Mouse (Mus musculus): ENCODE data around the gene Tacc2. TPM values are rescaled to one million over a fixed set of nuclear protein-coding genes. Genes with fewer than 3 reads are reported as not detected.

The Tacc2 gene
- polyA plus RNA-seq, 1 experiment, result 0.03 TPM

DNA sequence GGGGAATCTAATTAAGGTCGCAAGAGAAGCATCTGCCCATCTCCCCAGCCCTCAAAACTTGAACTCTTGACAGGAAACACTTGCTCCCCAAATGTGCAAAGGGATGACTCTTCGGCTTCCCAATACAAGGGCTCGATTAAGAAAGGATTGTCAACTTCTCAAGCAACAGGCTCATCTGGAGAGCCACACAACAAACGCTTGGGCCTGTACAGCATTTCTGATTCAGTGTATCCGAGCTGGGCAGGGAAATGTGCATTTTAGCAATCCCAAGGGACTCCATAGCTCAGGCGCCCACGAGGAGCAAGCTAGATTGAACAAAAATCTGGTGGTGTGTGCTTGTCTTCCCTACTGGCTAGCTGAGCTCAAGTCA is 30.8 kb upstream of the Tacc2 start:
- H3K4me3 ChIP-seq (replicated peaks), result peak overlapping the region; percentile 98
- TF ChIP-seq GATA1 (IDR thresholded peaks at IDR 0.05; ENCODE audit: low read length) (no peak), TAL1 (IDR thresholded peaks at IDR 0.05; ENCODE audit: low read length) (no peak)
- peaks cover 43% of the 10 kb centered on the region for H3K36me3 ChIP-seq (ENCODE audit: control insufficient read depth)
- H3K27me3 ChIP-seq (ENCODE audit: control insufficient read depth), result peaks cover 6% of the 10 kb centered on the region; the same call in 1 of the 2 replicates
- H3K9me3 ChIP-seq (ENCODE audit: control insufficient read depth, low read length), result no peaks in the 10 kb centered on the region
- H3K4me1 ChIP-seq (ENCODE audit: control insufficient read depth), result peaks cover 32% of the 10 kb centered on the region

DNA sequence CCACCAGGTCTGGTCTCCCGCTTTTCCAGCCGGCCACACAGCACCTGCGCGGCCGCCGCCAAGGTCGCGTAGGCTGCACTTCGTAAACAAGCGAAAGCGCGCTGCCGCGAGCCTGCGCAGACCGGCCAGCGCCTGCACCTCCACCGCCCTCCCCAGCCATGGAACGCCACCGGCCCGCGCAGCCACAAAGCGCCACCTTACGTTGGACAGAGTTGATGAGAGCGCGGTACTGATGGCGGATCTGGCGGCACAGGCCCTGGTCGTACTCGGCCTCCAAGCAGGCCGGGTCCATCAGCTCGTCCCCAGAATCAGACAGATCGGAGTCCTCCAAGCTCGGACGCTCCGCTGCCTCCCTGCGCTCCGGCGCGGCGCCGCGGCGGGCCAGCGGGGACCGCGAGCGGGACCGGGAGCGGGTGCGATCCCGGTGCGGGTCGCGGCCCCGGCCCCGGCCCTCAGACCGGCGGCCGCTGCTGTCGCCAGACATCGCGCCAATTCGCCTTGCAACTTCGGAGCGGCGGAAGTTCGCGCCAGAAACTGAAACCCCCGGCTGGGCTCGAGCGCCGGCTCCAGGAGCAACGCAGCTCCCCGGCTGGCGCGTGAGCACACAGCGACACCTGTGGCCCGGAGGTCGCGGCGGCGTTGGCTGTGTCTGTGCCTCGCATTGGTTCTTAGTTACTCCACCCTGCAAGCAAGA is 30.3 kb upstream of the Tacc2 start:
- peaks cover 37% of the 10 kb centered on the region for H3K36me3 ChIP-seq (ENCODE audit: control insufficient read depth)
- peaks cover 6% of the 10 kb centered on the region; the same call in 1 of the 2 replicates for H3K27me3 ChIP-seq (ENCODE audit: control insufficient read depth)
- TF ChIP-seq TAL1 (IDR thresholded peaks at IDR 0.05; ENCODE audit: low read length) (no peak), GATA1 (IDR thresholded peaks at IDR 0.05; ENCODE audit: low read length) (no peak)
- H3K9me3 ChIP-seq (ENCODE audit: control insufficient read depth, low read length), result no peaks in the 10 kb centered on the region
- H3K4me1 ChIP-seq (ENCODE audit: control insufficient read depth), result peaks cover 32% of the 10 kb centered on the region
- peak overlapping the region; percentile 98 for H3K4me3 ChIP-seq (replicated peaks)

GRCm38 (mm10) chr7:130547635-130548175 is 29.5 kb upstream of the Tacc2 start:
- H3K4me3 ChIP-seq (replicated peaks), result peak overlapping the region; percentile 98
- peaks cover 32% of the 10 kb centered on the region for H3K4me1 ChIP-seq (ENCODE audit: control insufficient read depth)
- peaks cover 8% of the 10 kb centered on the region for H3K27me3 ChIP-seq (ENCODE audit: control insufficient read depth)
- TF ChIP-seq TAL1 (IDR thresholded peaks at IDR 0.05; ENCODE audit: low read length), result no peak
- TF ChIP-seq GATA1 (IDR thresholded peaks at IDR 0.05; ENCODE audit: low read length), result no peak
- H3K36me3 ChIP-seq (ENCODE audit: control insufficient read depth), result peaks cover 30% of the 10 kb centered on the region
- no peaks in the 10 kb centered on the region for H3K9me3 ChIP-seq (ENCODE audit: control insufficient read depth, low read length)

DNA sequence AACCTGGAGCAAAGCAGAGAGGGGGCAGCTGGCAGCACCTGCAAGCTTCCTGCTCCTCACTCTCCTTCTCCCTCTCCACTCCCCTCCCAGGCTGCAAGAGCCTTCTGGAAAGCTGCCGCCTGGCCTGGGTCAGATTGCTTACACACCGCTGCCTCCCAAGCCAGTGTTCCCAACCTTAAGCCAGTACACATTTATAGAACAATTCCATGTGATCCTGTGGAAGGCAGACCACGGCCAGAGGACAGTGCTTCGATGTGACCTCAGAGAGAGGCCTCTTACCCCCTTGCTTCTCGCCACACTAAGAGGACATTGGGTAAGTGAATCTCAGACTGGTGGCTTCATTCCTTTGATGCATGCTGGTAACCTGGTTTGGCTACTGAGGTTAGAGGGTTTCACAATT is 24.5 kb upstream of the Tacc2 start:
- TF ChIP-seq GATA1 (IDR thresholded peaks at IDR 0.05; ENCODE audit: low read length), result no peak
- no peak for TF ChIP-seq TAL1 (IDR thresholded peaks at IDR 0.05; ENCODE audit: low read length)
- Histone ChIP-seq H3K36me3 (ENCODE audit: control insufficient read depth) (no peaks in the 10 kb centered on the region), H3K27me3 (ENCODE audit: control insufficient read depth) (peaks cover 14% of the 10 kb centered on the region), H3K9me3 (ENCODE audit: control insufficient read depth, low read length) (no peaks in the 10 kb centered on the region), H3K4me3 (replicated peaks) (no peak overlapping the region), H3K4me1 (ENCODE audit: control insufficient read depth) (peaks cover 2% of the 10 kb centered on the region)

GRCm38 (mm10) chr7:130553321-130553720 is 23.9 kb upstream of the Tacc2 start:
- no peak for TF ChIP-seq GATA1 (IDR thresholded peaks at IDR 0.05; ENCODE audit: low read length)
- no peak for TF ChIP-seq TAL1 (IDR thresholded peaks at IDR 0.05; ENCODE audit: low read length)
- H3K4me1 ChIP-seq (ENCODE audit: control insufficient read depth), result no peaks in the 10 kb centered on the region
- H3K27me3 ChIP-seq (ENCODE audit: control insufficient read depth), result peaks cover 14% of the 10 kb centered on the region
- no peaks in the 10 kb centered on the region for H3K36me3 ChIP-seq (ENCODE audit: control insufficient read depth)
- H3K4me3 ChIP-seq (replicated peaks), result no peak overlapping the region
- H3K9me3 ChIP-seq (ENCODE audit: control insufficient read depth, low read length), result no peaks in the 10 kb centered on the region

- Histone ChIP-seq H3K27me3 (ENCODE audit: control insufficient read depth) (peaks cover 8% of the 10 kb centered on the region), H3K4me3 (replicated peaks) (no peak overlapping the region), H3K4me1 (ENCODE audit: control insufficient read depth) (peaks cover 2% of the 10 kb centered on the region), H3K9me3 (ENCODE audit: control insufficient read depth, low read length) (no peaks in the 10 kb centered on the region), H3K36me3 (ENCODE audit: control insufficient read depth) (no peaks in the 10 kb centered on the region)
- TF ChIP-seq GATA1 (IDR thresholded peaks at IDR 0.05; ENCODE audit: low read length), result no peak
- no peak for TF ChIP-seq TAL1 (IDR thresholded peaks at IDR 0.05; ENCODE audit: low read length)
These were observed 21.6 kb upstream of the Tacc2 start for GRCm38 (mm10) chr7:130555597-130555996.

DNA sequence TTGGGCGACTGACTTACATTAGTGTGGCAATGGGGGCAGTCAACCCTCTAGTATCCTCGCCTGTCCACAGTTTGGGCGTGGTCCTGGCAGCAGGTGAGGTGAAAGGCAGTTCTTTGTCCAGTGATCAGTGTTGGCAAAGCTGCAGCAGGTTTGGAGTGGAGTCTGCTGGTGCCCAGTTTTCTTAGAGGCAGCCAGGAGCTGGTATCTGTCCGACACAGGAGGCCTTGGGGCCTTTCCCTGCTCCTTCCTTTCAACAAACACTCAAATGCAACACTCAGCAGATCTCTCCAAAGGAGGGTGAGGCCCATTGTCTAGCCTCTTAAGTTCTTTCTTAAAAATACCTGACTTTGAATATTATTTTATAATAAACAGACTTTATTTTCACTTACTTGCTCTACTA is 18.6 kb upstream of the Tacc2 start:
- Histone ChIP-seq H3K27me3 (ENCODE audit: control insufficient read depth) (peaks cover 4% of the 10 kb centered on the region), H3K4me3 (replicated peaks) (no peak overlapping the region), H3K4me1 (ENCODE audit: control insufficient read depth) (peaks cover 18% of the 10 kb centered on the region), H3K9me3 (ENCODE audit: control insufficient read depth, low read length) (no peaks in the 10 kb centered on the region), H3K36me3 (ENCODE audit: control insufficient read depth) (no peaks in the 10 kb centered on the region)
- TF ChIP-seq TAL1 (IDR thresholded peaks at IDR 0.05; ENCODE audit: low read length), result no peak
- no peak for TF ChIP-seq GATA1 (IDR thresholded peaks at IDR 0.05; ENCODE audit: low read length)

DNA sequence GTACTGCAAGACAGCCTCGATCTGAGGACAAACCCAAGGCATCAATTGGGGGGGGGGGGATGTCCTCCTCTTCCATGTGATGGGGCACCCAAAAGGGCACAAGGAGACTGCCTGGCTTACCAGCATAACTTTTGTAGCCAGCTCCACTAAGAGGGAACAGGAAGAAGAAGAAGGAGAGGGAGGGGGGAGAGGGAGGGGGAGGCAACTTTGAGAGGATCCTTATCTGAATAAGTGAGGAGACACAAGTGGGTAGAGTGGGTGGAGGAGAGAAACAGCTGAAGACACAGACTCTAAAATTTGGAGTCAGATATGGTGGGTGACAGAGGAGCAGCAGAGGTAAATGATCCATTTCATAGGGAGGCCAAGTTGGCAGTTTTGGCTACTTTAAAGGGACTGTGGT is 16.3 kb upstream of the Tacc2 start:
- H3K27me3 ChIP-seq (ENCODE audit: control insufficient read depth), result no peaks in the 10 kb centered on the region
- peaks cover 33% of the 10 kb centered on the region for H3K4me1 ChIP-seq (ENCODE audit: control insufficient read depth)
- no peak for TF ChIP-seq GATA1 (IDR thresholded peaks at IDR 0.05; ENCODE audit: low read length)
- no peak for TF ChIP-seq TAL1 (IDR thresholded peaks at IDR 0.05; ENCODE audit: low read length)
- H3K4me3 ChIP-seq (replicated peaks), result no peak overlapping the region
- H3K36me3 ChIP-seq (ENCODE audit: control insufficient read depth), result no peaks in the 10 kb centered on the region
- H3K9me3 ChIP-seq (ENCODE audit: control insufficient read depth, low read length), result no peaks in the 10 kb centered on the region

DNA sequence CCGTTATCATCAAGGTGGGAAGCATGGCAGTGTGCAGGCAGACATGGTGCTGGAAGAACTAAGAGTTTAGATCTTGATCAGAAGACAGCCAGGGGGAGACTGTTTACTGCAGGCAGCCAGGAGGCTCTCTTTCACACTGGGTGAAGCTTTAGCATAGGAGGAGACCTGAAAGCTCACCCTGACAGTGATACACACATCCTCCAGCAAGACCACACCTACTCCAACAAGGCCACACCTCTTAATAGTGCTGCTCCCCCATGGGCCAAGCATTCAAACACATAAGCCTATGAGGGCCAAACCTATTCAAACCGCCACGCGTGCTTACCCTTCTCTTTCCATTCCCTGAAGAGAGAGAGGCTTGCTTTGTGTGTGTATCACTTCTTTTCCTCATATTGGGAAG is 14.0 kb upstream of the Tacc2 start:
- Histone ChIP-seq H3K9me3 (ENCODE audit: control insufficient read depth, low read length) (no peaks in the 10 kb centered on the region), H3K4me1 (ENCODE audit: control insufficient read depth) (peaks cover 33% of the 10 kb centered on the region), H3K27me3 (ENCODE audit: control insufficient read depth) (no peaks in the 10 kb centered on the region), H3K4me3 (replicated peaks) (no peak overlapping the region), H3K36me3 (ENCODE audit: control insufficient read depth) (no peaks in the 10 kb centered on the region)
- no peak for TF ChIP-seq TAL1 (IDR thresholded peaks at IDR 0.05; ENCODE audit: low read length)
- TF ChIP-seq GATA1 (IDR thresholded peaks at IDR 0.05; ENCODE audit: low read length), result no peak
